Mouse (Mus musculus) layer of hippocampus, adult 9-11 months (tissue): ENCODE measurements at regions not wholly inside any gene's neighbourhood (a gene's known extent, or its start where the extent isn't known, plus 50 kb on each side); places are given as distances from the start of the nearest gene placed in this dataset.

Source experiments
- DNase-seq: peaks from one replicate; pipeline ENCODE4 v3.0.0; 2022

- peak; percentile 1 for DNase-seq
Measured at GRCm38 (mm10) chrY:43772246-43772645, 492.0 kb downstream of the Gm21739 start.
